Mouse (Mus musculus): ENCODE measurements at regions not wholly inside any gene's neighbourhood (a gene's known extent, or its start where the extent isn't known, plus 50 kb on each side); places are given as distances from the start of the nearest gene placed in this dataset.

GRCm38 (mm10) chr6:117422846-117423573, 254.7 kb downstream of the Cxcl12 start:
- no peak for DNase-seq (ENCODE audit: low spot score)

DNA sequence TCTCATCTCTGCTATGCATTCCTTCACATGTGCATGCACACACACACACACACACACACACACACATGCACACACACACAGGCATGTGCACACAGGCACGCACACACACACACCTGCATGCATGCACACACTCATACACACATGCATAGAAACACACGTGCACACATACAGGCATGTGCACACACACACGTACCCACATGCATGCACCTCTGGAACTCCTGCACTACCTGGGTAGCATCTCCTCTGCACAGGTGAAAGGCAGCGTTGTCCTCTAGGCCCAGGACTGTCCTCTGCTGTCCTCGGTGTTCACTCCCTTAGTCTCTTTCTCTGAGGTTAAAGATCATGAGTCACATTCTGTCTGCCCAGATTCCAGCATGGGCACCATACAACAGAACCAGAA, 258.0 kb downstream of the Cxcl12 start:
- no peak for DNase-seq (ENCODE audit: low spot score)

DNA sequence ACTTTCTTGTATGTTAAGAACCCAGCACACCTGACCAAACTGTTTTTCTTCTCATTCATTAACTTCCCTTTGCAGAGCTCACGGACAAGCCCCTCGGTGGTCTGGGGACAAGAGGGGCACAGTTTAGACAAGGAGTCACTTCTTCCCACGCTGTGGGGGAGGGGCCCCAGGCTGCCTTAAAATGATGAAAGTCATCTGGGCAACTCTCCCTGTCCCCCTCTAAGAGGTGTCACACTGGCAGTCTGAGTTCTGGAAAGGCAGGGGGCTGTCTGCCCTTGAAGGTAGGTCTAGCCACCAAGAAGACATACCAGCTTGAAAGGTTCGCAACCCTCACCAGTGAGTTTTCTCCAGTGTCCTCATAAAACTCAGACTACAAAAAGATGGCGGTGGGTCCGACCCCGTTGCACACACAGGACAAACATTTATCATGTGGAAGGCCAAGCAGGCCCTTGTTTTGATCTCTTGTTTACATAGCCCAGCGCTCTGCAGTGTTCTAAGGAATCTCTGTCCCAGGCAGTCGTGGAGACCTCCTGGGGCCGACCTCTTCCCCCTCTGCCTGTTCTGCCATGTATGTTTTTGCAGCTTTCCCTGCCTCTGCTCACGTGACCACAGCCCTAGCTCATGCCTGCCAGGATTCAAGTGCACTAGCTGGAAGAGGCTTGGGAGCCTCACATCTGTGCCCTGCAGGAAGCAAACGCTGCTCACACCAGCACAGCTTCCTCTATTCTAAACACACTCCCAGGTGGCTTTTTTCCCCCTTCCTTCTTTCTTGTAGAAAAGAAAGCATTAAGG, 259.2 kb downstream of the Cxcl12 start:
- no peak for DNase-seq (ENCODE audit: low spot score)

DNA sequence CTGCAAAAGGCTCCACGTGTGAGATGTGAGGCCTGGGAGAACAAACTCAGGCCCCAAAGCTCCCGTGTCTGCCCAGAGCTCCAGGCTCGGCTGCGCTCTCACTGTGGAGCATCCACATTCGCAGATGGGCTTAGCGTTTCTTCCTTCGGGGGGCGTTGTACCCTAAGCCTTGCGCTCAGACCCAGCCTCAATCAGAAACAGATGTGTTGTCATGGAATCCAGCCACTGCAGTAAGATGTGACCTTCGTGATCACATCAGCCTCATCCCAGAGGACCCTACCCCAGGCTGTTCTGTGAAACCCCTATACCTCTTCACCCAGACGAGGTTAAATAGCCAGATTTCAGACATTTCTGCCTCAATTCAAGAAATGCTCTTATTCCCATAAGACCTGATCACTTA, 260.1 kb downstream of the Cxcl12 start:
- DNase-seq (ENCODE audit: low spot score): no peak

DNA sequence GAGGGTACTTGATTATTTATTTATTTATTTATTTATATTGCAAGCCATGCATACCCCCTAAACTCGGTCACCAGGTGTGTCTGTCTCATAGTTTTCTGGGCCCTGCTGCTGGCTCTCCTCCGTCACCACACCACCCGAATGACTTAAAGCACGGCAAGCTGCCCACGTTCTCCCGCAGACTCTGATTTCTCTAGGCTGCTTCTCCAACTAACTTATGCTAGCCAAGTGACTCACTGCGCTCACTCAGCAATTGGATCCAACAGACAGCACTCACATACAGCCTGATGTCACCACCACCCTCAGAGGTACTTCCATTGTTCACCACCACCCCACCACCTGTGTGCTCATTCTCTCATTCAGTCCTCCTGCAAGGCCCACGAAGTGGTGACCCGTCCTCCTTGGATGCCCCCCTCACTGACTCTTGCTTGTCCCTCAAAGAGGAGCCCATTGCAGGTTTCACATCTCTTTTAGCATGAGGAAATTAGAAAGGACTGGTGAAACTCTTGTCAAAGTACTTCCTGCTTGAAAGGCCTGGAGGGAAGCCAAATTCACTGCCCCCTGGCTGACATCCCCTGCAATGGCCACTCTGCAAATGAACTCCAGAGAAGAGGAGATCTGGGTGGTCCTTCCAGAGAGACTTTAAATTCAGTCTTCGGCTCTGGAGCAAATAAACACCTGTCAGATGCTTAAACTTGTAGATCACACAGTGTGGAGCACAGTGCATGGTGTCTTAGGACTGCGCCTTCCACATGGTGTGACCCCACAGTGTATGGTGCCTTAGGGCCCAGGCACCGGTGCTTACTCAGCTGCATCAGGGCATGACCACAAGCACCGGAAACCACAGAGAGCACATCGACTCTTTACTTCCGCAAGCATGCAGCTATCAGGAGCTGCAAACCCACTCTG, 262.8 kb downstream of the Cxcl12 start:
- DNase-seq (ENCODE audit: low spot score): peak; percentile 71

- DNase-seq (ENCODE audit: low spot score): no peak
Measured at GRCm38 (mm10) chr6:117436851-117437250, 268.5 kb downstream of the Cxcl12 start.

DNA sequence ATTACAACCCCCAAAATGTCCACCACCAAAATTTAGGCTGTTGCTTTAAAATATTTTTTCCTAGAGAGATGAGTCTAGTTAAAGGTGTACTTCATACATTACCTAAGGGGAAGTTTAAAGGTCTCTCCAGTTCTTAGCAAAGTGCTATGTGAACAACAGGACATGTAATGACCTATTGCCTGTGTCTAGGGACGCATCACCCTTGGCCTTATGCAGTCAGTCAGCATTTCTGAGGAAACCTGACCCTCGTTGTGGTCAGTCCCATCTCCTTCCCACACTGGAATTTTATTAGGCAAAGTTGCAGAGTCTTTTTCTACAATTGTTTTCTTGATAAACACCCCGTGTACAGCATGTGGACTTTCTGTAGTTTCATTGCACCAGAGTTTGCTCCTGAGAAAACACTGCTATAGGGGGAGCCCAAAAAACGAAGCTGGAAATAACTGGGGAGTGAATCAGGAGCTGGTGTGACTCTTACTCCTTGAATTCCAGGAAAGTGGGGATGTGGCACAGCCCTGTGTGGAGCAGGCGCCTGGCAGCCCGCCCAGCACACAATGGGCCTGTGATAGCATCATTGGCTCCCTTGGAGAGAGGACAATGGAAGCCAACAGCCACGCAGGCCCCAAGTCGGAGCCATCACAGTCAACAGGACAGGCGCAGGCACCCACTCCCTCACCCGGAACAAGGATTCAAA, 269.2 kb downstream of the Cxcl12 start:
- DNase-seq (ENCODE audit: low spot score): no peak

- no peak for DNase-seq (ENCODE audit: low spot score)
Measured at GRCm38 (mm10) chr6:117448652-117449051, 280.3 kb downstream of the Cxcl12 start.

- DNase-seq (ENCODE audit: low spot score): no peak
Measured at GRCm38 (mm10) chr6:117451001-117451400, 282.7 kb downstream of the Cxcl12 start.

DNA sequence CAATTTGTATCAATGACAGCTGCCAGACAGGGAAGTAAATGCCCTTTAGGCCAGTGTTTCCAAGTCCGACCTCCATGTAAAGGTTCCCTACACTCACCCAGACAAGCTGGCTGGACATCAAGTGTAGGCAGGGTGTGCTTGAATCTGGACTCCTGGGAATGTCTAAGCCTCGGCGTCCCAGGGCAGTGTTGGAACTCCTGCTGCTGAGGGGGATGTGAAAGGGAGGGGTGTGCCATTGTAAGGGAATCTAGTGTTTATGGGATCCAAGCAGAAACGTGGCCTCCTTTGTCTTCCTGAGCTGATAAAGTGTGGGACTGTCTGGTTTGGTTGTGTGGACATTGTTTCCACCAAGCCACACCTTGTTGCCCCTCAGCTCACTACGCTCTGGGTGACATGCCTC, 291.9 kb downstream of the Cxcl12 start:
- DNase-seq (ENCODE audit: low spot score): no peak

DNA sequence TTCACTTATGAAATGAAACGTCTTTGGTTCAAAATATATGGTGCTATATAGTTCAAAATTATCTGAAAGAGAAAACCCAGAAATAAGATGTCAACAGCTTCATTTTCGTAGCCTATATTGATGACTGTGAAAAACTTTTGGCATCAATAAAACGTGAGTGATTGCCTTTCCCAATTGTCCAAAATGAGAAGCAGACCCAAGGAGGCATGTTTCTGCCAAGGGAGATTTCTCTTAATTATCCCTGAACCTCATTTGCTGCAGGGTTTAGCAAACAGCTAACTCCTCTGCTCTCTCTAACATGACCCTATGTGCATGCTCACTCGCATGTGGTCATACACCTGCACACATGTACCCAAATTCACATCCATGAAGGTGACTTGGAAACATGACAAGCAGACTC, 296.8 kb downstream of the Cxcl12 start:
- no peak for DNase-seq (ENCODE audit: low spot score)

GRCm38 (mm10) chr6:117465606-117466174, 297.4 kb downstream of the Cxcl12 start:
- no peak for DNase-seq (ENCODE audit: low spot score)

DNA sequence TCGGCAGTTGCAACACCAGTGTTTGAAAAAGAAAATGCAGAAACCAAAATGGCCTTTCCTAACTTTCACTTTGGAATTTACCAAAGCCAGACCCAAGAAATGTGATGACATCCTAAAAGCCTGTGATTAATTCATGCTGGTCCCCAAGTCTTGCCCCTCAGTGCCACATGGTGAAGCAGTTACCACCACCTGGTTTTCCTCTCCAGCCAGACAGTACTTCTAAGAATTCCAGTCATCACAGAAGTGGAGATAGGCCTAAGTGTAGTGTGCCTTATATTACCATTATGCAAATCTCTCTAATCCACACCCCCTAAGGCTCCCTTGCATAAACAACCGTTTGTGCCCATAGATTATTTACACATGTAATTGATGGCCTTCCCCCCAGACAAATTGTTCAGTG, 311.0 kb downstream of the Cxcl12 start:
- DNase-seq (ENCODE audit: low spot score): no peak

GRCm38 (mm10) chr6:117480396-117480795, 312.1 kb downstream of the Cxcl12 start:
- DNase-seq (ENCODE audit: low spot score): no peak

DNA sequence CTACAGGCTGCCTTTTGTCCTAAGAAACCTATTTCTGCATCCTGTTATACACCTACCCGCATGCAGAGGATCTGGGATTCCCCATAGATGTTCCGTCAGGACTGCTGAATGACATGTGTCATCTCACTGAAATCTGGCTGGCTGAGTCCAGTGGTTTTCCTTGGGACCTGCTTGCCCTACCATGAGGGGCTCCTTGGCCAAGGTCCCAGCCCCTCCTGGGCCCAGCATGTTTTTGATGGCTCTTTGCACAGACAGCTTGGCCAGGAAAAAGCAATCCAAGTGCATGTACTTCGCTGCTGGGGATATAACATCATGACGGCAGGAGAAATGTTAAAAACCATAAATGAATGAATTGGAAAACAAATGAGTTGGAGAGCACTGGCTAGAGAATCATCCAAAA, 320.8 kb downstream of the Cxcl12 start:
- no peak for DNase-seq (ENCODE audit: low spot score)

- no peak for DNase-seq (ENCODE audit: low spot score)
Measured at GRCm38 (mm10) chr6:117489761-117490396, 321.5 kb downstream of the Cxcl12 start.

DNA sequence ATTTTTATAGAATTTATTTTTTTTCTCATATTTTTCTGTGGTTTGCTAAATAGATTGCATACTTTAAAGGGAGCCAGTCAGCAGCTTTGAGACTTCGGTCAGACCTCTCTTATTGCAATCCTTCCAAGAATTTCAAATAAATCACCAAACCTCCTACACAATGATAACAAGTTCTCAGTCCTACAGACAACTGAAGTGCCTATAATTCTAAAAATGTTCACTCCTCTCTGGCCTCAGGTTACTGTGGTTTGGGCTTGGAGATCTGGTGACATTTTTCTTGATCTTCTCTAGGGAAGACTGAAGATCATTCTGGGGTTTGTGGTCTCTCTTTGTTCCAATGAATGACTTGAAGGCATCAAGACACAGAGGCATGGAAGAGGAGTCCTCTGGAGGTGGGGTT, 326.6 kb downstream of the Cxcl12 start:
- DNase-seq (ENCODE audit: low spot score): no peak

DNA sequence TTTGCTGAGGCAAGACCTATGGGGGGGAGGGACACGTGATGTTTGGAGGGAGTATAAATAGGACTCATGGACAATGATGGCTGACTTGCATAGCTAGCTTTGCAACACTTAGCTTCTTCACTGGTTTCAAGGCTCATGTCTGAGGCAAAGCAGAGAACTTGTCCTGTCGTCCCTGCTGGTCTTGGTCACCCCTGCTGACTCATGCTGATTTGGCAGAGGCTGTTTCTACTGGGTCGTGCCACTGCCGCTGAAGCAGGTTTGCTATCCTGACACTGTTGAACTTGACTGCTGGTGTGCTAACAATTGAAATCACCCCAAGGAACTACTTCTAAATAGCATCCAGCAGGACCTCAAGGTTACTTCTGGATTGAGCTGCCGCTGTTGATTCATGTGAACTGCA, 329.0 kb downstream of the Cxcl12 start:
- DNase-seq (ENCODE audit: low spot score): no peak

DNA sequence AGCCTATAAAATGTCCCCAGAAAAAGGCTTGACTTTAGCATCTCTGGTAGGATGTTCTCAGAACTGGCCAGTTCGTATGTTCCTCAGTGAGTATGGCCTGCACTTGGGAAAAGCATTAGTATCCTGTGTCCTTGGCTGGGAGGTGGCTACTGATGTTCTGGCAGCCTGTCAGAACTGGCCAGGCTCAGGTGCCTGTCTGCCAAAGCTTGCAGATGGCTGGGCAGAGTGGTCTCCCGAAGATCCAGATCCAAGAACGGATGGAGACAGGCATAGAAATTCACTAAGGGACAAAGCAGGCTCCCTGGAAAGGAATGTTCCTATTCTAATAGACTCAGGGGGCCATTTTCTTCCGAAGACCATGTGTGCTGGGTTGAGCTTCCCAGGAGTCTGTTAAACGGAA, 329.6 kb downstream of the Cxcl12 start:
- no peak for DNase-seq (ENCODE audit: low spot score)

DNA sequence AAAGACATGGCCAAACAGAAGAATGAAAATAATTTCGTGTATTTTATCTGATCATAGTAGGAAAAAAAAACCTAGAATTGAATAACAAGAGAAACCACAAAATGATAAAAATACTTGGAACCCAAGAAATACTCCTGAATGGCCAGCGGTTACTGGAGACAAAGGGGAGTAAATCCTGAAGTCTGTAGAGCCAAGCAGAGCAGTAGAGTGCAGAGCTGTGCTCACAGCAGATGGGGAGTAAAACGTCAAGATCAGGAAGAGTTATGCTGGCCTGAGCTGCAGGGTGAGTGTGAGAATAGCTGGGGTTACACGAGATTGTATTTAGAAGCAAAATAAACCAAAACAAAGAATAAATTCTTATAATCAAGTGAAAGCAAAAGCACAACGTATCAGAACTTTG, 334.0 kb downstream of the Cxcl12 start:
- DNase-seq (ENCODE audit: low spot score): no peak

DNA sequence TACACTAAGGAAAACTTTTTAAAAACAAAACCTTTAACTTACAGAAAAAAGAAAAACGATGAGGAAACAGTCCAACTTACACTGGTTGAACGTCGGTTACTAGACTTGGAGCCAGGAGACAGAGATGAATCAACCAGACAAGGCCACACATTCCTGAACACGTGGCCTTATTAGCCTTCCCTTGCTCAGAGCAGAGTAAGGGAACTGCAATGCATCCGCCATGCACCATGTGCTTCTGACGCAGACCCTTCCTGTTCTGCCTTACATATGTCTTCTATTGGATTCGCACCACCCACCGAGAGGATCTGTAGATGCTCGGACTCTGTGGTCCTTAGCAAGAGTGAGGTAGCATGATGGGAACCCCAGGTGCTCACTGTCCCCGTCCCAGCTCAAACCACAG, 336.2 kb upstream of the Zfp637 start:
- DNase-seq (ENCODE audit: low spot score): no peak

All from T-cell, adult 2 months (primary cell).